ENCODE assay signal across 9 mouse cellular contexts in genomic region chr5:24729797-24730487, GRCm38 (mm10). TPM values are rescaled to one million over a fixed set of nuclear protein-coding genes. Genes with fewer than 3 reads are reported as not detected.
DNase-seq lines count a peak whose midpoint lies in the region; ATAC-seq lines count a peak whose summit lies in the region.
"Had no signal": no experiment of that assay in that cellular context is flagged by ENCODE, and none has a peak within 500 bp of the region (broad histone marks: within the 10 kb centered on the region; RNA-seq: fewer than 3 reads in every experiment).

No protein-coding gene starts in this region.

- H3K4me1 ChIP-seq in embryonic facial prominence, embryonic 15.5 days: peaks cover 71% of the 10 kb centered on the region
- peaks cover 25% of the 10 kb centered on the region for H3K4me1 ChIP-seq in limb, embryonic 11.5 days (ENCODE audit: control insufficient read depth, insufficient read depth, low read length)
- no peaks in the 10 kb centered on the region for H3K4me1 ChIP-seq in neural tube, embryonic 14.5 days (ENCODE audit: control insufficient read depth, insufficient read depth, low read length)

- H3K9me3 ChIP-seq in embryonic facial prominence, embryonic 15.5 days (replicated peaks): no peaks in the 10 kb centered on the region
- no peaks in the 10 kb centered on the region for H3K9me3 ChIP-seq in limb, embryonic 11.5 days (ENCODE audit: control insufficient read depth, low read length)
- no peaks in the 10 kb centered on the region for H3K9me3 ChIP-seq in neural tube, embryonic 14.5 days (ENCODE audit: control insufficient read depth, low read length)

- ATAC-seq in embryonic facial prominence, embryonic 15.5 days (ENCODE audit: insufficient number of reproducible peaks, low FRiP score, low TSS enrichment, low read depth): peak; percentile 6; the same call in 1 of the 2 replicates
- no peak for ATAC-seq in limb, embryonic 11.5 days (ENCODE audit: insufficient number of reproducible peaks, low FRiP score, low TSS enrichment, low read depth)
- ATAC-seq in neural tube, embryonic 14.5 days (ENCODE audit: low read depth): 0 out of 2 replicates have a peak, but pooled peaks have one; percentile 7

- DNase-seq in kidney, postnatal 4 days: peak; percentile 59 to 71
- no peak for DNase-seq in kidney, adult 18-20 months
- no peak for DNase-seq in limb, embryonic 11.5 days (ENCODE audit: low spot score)
- DNase-seq in c-Kit-positive CD71-positive TER-119-positive erythroid progenitor cells, embryonic 14.5 days (ENCODE audit: low spot score): no peak
- DNase-seq in layer of hippocampus, adult 8-10 months (ENCODE audit: low spot score in 2 of 2): no peak
- no peak for DNase-seq in Muller cell, postnatal 12 days (ENCODE audit: inconsistent ontology term)

- H3K4me2 ChIP-seq in embryonic facial prominence, embryonic 15.5 days (replicated peaks): peak overlapping the region; percentile 91
- H3K4me2 ChIP-seq in limb, embryonic 11.5 days (ENCODE audit: low read depth, severe bottlenecking): peak overlapping the region; percentile 92
- H3K4me2 ChIP-seq in neural tube, embryonic 14.5 days (ENCODE audit: low read depth, low read length): peak overlapping the region; percentile 59

- H3K27me3 ChIP-seq in embryonic facial prominence, embryonic 15.5 days: no peaks in the 10 kb centered on the region
- H3K27me3 ChIP-seq in limb, embryonic 11.5 days (ENCODE audit: control insufficient read depth, insufficient read depth, low read length): no peaks in the 10 kb centered on the region
- H3K27me3 ChIP-seq in neural tube, embryonic 14.5 days (ENCODE audit: control insufficient read depth, insufficient read depth, low read length): peaks cover 23% of the 10 kb centered on the region

- H3K36me3 ChIP-seq in embryonic facial prominence, embryonic 15.5 days: no peaks in the 10 kb centered on the region
- no peaks in the 10 kb centered on the region for H3K36me3 ChIP-seq in limb, embryonic 11.5 days (ENCODE audit: control insufficient read depth, insufficient read depth, low read length)
- no peaks in the 10 kb centered on the region for H3K36me3 ChIP-seq in neural tube, embryonic 14.5 days (ENCODE audit: control insufficient read depth, insufficient read depth, low read length)

- H3K9ac ChIP-seq in embryonic facial prominence, embryonic 15.5 days: peak overlapping the region; percentile 65
- H3K9ac ChIP-seq in limb, embryonic 11.5 days (ENCODE audit: low read length): peak overlapping the region; percentile 93
- peak overlapping the region; percentile 47 for H3K9ac ChIP-seq in neural tube, embryonic 14.5 days (replicated peaks; ENCODE audit: low read depth, low read length)

- H3K27ac ChIP-seq in embryonic facial prominence, embryonic 15.5 days (replicated peaks): peak overlapping the region; percentile 87
- H3K27ac ChIP-seq in limb, embryonic 11.5 days (replicated peaks; ENCODE audit: low read depth, low read length): peak overlapping the region; percentile 38; the same call in 1 of the 2 replicates
- no peak overlapping the region for H3K27ac ChIP-seq in neural tube, embryonic 14.5 days (ENCODE audit: low read depth, low read length)

- under 1% methylated on average over 49 of the region's 49 CpGs for WGBS in embryonic facial prominence, embryonic 15.5 days
- 2% methylated on average over 49 of the region's 49 CpGs for WGBS in limb, embryonic 11.5 days
- 2% methylated on average over 45 of the region's 49 CpGs for WGBS in neural tube, embryonic 14.5 days

- peak overlapping the region; percentile 71 for H3K4me3 ChIP-seq in embryonic facial prominence, embryonic 15.5 days (replicated peaks)
- peak overlapping the region; percentile 76 for H3K4me3 ChIP-seq in limb, embryonic 11.5 days (ENCODE audit: low read depth, low read length)
- peak overlapping the region; percentile 33 for H3K4me3 ChIP-seq in neural tube, embryonic 14.5 days (ENCODE audit: low read depth, low read length)

RNA-seq across cellular contexts. Expression of gene Wdr86, which starts 0.6 kb away (rescaled TPM):
- polyA plus RNA-seq in embryonic facial prominence, embryonic 15.5 days (2015; fragmentation: Nextera tagmentation; extraction: Ambion mirVana): 31.3 and 35.9 TPM in 2 replicates
- 39.3 and 40.7 TPM in 2 replicates for polyA plus RNA-seq in limb, embryonic 11.5 days (2014; fragmentation: Nextera tagmentation; extraction: Ambion mirVana)
- 1.2 and 5.3 TPM in 2 replicates for polyA plus RNA-seq in neural tube, embryonic 14.5 days (2014; fragmentation: Nextera tagmentation; extraction: Ambion mirVana)
- total RNA-seq in layer of hippocampus, adult 8-10 months (2022): 1 to 10 TPM in 2 of 4 experiments, under 1 TPM in 2; 0.37 to 1.2 (median 1.00) TPM

RNA-seq across cellular contexts. Expression of gene Crygn, which starts 27.9 kb away (rescaled TPM):
- 2.6 and 2.8 TPM in 2 replicates for polyA plus RNA-seq in embryonic facial prominence, embryonic 15.5 days (2015; fragmentation: Nextera tagmentation; extraction: Ambion mirVana)
- polyA plus RNA-seq in limb, embryonic 11.5 days (2014; fragmentation: Nextera tagmentation; extraction: Ambion mirVana): 0.77 TPM in 1 of 2 replicates, not detected in the other
- 2.0 TPM in 1 of 2 replicates, not detected in the other for polyA plus RNA-seq in neural tube, embryonic 14.5 days (2014; fragmentation: Nextera tagmentation; extraction: Ambion mirVana)
- 1 to 10 TPM in 2 of 4 experiments, under 1 TPM in 1, not detected in 1; 0.52 to 2.1 (median 1.3) TPM for total RNA-seq in layer of hippocampus, adult 8-10 months (2022)
- total RNA-seq: left cerebral cortex, postnatal 25 days had no signal

RNA-seq across cellular contexts. Expression of gene Nub1, which starts 44.6 kb away (rescaled TPM):
- 31.5 and 34.4 TPM in 2 replicates for polyA plus RNA-seq in embryonic facial prominence, embryonic 15.5 days (2015; fragmentation: Nextera tagmentation; extraction: Ambion mirVana)
- 31.8 and 32.2 TPM in 2 replicates for polyA plus RNA-seq in limb, embryonic 11.5 days (2014; fragmentation: Nextera tagmentation; extraction: Ambion mirVana)
- polyA plus RNA-seq in neural tube, embryonic 14.5 days (2014; fragmentation: Nextera tagmentation; extraction: Ambion mirVana): 56.2 and 57.9 TPM in 2 replicates
- total RNA-seq in layer of hippocampus, adult 8-10 months (2022): 10 to 100 TPM; 68.8 to 75.2 (median 73.1) TPM

Comparison
In these comparisons a context has a peak if more than half of its experiments do, and no peak if none do; other contexts are left out.
1. DNase-seq: peak in kidney, postnatal 4 days (2 of 2); none in kidney, adult 18-20 months (single experiment), limb, embryonic 11.5 days (single experiment), c-Kit-positive CD71-positive TER-119-positive erythroid progenitor cells, embryonic 14.5 days (single experiment), layer of hippocampus, adult 8-10 months (0 of 2) and Muller cell, postnatal 12 days (single experiment).
2. Peak in every context shown above with its lines, with median percentiles within 50 percentile points of each other: H3K4me2 ChIP-seq, H3K4me3 ChIP-seq and H3K9ac ChIP-seq.